Mouse (Mus musculus): ENCODE results near the gene Zfp641. TPM values are rescaled to one million over a fixed set of nuclear protein-coding genes. Genes with fewer than 3 reads are reported as not detected.

Zfp641 gene
- not detected for total RNA-seq (2023)

DNA sequence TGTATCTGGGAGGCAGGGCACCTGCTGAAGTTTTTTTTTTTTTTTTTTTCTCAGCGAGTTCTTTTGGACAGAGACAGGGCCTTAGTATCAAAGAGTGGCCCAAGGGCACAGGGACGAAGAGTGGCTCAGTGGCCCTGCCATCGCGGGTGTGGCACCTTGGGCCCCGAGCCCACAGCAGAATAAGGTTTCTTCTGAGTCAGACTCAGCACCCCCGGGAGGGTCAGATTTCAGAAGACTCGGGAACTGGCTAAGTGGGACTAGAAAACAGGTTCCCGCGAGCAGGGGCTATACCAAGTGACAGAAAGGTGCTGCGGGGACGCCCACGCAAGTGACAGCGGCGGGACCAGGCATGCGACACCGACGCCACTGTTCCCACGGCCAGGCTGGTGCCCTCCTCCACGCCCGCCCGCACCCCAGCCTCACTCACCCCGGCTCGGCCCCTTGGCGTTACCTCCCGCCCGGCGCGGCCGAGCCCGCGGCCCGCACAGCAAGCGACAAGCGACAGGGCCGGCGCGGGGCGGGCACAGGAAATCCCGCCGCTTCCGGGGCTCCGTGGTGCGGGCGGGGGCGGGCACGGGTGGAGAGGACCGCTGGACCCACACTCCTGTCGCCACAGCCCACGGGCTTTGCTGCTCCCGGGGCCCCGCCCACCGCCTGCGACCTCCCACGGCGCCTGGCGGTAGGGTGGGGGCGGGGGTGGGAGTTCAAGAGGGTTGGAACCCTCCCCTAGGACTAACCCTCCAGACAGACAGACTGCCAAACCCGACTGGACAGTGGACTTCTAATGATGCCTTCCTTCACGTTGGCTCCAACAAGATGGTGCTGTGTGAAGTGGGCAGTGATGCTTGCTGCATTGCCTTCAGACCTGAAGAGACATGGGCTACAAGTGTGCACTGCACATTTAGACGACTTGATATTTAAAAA, at the start of gene Zfp641:
Gene Zfp641, minus strand, starts transcription at position 534 of the 924 bp plus-strand sequence.

DNA sequence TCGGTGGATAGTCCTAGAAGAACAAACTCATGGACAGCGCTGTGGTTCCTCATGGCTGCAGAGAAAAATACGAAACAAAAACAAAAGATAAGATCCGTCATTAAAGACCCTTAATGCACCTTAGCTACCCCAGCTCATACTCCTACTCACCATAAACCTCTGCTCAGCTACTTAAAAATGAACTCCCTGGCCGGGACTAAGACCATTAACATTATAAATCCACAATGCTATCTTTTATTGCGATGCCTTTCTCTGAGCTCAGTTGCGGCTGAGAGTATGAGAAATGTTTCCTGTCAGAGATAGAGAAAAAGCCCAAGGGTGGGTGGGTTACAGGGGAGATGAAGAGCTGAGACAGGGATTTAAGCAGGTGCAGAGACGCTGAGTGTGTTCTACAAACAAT, 44.9 kb upstream of the Zfp641 start, which contains the start of gene Olfr284:
Gene Olfr284, minus strand, starts transcription at position 101 of the 400 bp plus-strand sequence.

DNA sequence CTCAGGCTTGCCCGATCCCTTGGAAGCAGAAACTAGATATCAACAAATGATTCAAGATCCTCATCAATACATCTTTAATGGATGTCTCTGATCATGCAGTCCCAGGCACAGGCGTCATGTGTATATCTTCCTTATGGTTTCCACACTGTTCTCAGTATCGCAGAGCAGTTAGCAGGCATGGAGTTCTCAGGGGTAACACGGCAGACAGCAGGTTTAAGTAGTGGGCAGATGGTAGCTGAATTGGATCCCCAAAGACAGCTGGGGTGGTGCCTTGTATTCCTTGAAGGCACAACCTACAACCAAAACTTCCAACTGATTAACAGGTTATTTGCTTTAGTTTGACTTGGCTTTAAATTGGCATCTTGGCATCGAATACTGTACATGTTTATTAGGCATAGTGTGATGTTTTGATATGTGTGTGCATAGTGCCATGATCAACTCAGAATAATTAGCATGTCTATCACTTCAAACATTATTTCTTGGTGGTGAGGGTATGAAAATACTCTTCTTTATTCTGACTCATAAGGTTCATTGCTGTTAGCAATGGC, 21.3 kb upstream of the Zfp641 start, which contains the start of gene Olfr285:
Gene Olfr285, minus strand, starts transcription at position 177 of the 548 bp plus-strand sequence.

DNA sequence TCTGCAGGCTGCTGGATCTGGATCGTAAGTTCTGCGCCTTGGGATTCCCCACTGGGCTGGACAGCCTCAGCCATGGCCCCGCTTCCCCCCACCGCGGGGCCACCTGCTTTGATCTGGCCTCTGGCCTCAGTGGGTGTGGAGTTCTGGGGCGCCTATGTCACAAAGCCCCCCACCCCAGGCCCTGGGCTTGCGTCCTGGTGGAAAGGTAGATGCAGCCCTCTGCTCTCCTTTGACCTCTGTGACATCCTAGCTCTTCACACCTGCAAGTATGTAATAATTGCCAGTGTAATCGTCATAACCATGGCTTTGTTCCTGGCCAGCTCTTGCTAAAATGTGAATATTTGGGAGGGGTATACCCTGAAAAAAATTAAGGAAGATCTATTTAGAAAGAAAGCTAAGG, 38.8 kb downstream of the Zfp641 start, which contains the start of gene H1fnt:
Gene H1fnt, minus strand, starts transcription at position 101 of the 400 bp plus-strand sequence.

Other genes starting within 250 kb of the Zfp641 start
- gene Pfkm, start 203.6 kb downstream of the Zfp641 start, total RNA-seq (2023) = 10 to 100 TPM; 10.3 to 10.4 TPM
- gene Senp1, start 202.4 kb downstream of the Zfp641 start, total RNA-seq (2023) = 10 to 100 TPM; 56.0 to 58.7 TPM
- gene Asb8, start 130.5 kb downstream of the Zfp641 start, total RNA-seq (2023) = 10 to 100 TPM; 20.8 to 21.2 TPM
- gene Ccdc184, start 129.0 kb downstream of the Zfp641 start, total RNA-seq (2023) = not detected
- gene Olfr288, start 100.6 kb downstream of the Zfp641 start, total RNA-seq (2023) = not detected
- gene Gm44579, start 75.2 kb downstream of the Zfp641 start, total RNA-seq (2023) = not detected
- gene Olfr287, start 75.1 kb downstream of the Zfp641 start, total RNA-seq (2023) = not detected
- not detected for gene Olfr286, start 61.7 kb downstream of the Zfp641 start, total RNA-seq (2023)
- gene H1fnt, start 38.9 kb downstream of the Zfp641 start, total RNA-seq (2023) = not detected
- gene Olfr285, start 21.2 kb upstream of the Zfp641 start, total RNA-seq (2023) = not detected
- gene Olfr284, start 44.8 kb upstream of the Zfp641 start, total RNA-seq (2023) = not detected
- not detected for gene Olfr283, start 84.8 kb upstream of the Zfp641 start, total RNA-seq (2023)
- gene Olfr282, start 135.1 kb upstream of the Zfp641 start, total RNA-seq (2023) = not detected
- not detected for gene Olfr281, start 156.4 kb upstream of the Zfp641 start, total RNA-seq (2023)
- not detected for gene OR5BS1P, start 173.7 kb upstream of the Zfp641 start, total RNA-seq (2023)
- gene Lalba, start 186.6 kb upstream of the Zfp641 start, total RNA-seq (2023) = not detected
- gene Olfr279, start 196.2 kb upstream of the Zfp641 start, total RNA-seq (2023) = not detected
- gene Kansl2, start 238.1 kb upstream of the Zfp641 start, total RNA-seq (2023) = 10 to 100 TPM; 61.5 to 65.2 TPM

Measured in T-cell, adult 66 days (primary cell).